Mouse (Mus musculus) lung, embryonic 16.5 days (tissue): ENCODE measurements around the gene Gpm6a. TPM values are rescaled to one million over a fixed set of nuclear protein-coding genes. Genes with fewer than 3 reads are reported as not detected.

Source experiments
- ATAC-seq: fragments of 200-750 bp; cut with Nextera tagmentation; 2 replicates; pipeline ENCODE4 v1.8.0; 2017; ENCODE audit warnings: low read depth, mild to moderate bottlenecking, moderate library complexity
- H3K27ac ChIP-seq: fragments of 300-500 bp; sonication (generic); 2 replicates; pipeline ENCODE4 v1.5.1; 2014; ENCODE audit warnings: mild to moderate bottlenecking, control low read depth, low read length
- H3K27me3 ChIP-seq: fragments of 300-500 bp; sonication (generic); 2 replicates; pipeline ENCODE4 v1.6.1; 2014; ENCODE audit warnings: low read depth, low read length, mixed read lengths; ENCODE audit not compliant: control insufficient read depth, insufficient read depth
- H3K36me3 ChIP-seq: fragments of 300-500 bp; sonication (generic); 2 replicates; pipeline ENCODE4 v1.6.1; 2014; ENCODE audit warnings: low read length; ENCODE audit not compliant: control insufficient read depth, insufficient read depth
- H3K4me1 ChIP-seq: fragments of 300-500 bp; sonication (generic); replicated peaks from 2 replicates; pipeline ENCODE4 v1.6.1; 2014; ENCODE audit warnings: low read length, mixed read lengths; ENCODE audit not compliant: control insufficient read depth, insufficient read depth
- H3K4me2 ChIP-seq: fragments of 300-500 bp; sonication (generic); 2 replicates; pipeline ENCODE4 v1.6.1; 2014; ENCODE audit warnings: low read depth, low read length, control low read depth
- H3K4me3 ChIP-seq: fragments of 300-500 bp; sonication (generic); 2 replicates; pipeline ENCODE4 v1.5.1; 2014; ENCODE audit warnings: mild to moderate bottlenecking, low read length, control low read depth
- H3K9ac ChIP-seq: fragments of 300-500 bp; sonication (generic); 2 replicates; pipeline ENCODE4 v1.6.1; 2014; ENCODE audit warnings: low read length, control low read depth
- H3K9me3 ChIP-seq: fragments of 300-500 bp; sonication (generic); 2 replicates; pipeline ENCODE4 v1.6.1; 2016; ENCODE audit warnings: low read length; ENCODE audit not compliant: control insufficient read depth
- WGBS: fragments of 180-500 bp; shearing (Covaris S2); extraction: QIAGEN DNeasy Blood & Tissue Kit; methylation state at CpG from one replicate; pipeline ENCODE4 v1.1.7; 2014; 5-methylcytosine and 5-hydroxymethylcytosine counted together
- polyA plus RNA-seq: library from polyadenylated mRNA; unstranded; fragments of >200 nt; fragmentation: Nextera tagmentation; extraction: Ambion mirVana; gene quantifications from 2 replicates; pipeline ENCODE4 v1.2.1, GENCODE M21; 2015

The Gpm6a gene
- polyA plus RNA-seq, 1 experiment from 2014 or later = 15.9 TPM

DNA sequence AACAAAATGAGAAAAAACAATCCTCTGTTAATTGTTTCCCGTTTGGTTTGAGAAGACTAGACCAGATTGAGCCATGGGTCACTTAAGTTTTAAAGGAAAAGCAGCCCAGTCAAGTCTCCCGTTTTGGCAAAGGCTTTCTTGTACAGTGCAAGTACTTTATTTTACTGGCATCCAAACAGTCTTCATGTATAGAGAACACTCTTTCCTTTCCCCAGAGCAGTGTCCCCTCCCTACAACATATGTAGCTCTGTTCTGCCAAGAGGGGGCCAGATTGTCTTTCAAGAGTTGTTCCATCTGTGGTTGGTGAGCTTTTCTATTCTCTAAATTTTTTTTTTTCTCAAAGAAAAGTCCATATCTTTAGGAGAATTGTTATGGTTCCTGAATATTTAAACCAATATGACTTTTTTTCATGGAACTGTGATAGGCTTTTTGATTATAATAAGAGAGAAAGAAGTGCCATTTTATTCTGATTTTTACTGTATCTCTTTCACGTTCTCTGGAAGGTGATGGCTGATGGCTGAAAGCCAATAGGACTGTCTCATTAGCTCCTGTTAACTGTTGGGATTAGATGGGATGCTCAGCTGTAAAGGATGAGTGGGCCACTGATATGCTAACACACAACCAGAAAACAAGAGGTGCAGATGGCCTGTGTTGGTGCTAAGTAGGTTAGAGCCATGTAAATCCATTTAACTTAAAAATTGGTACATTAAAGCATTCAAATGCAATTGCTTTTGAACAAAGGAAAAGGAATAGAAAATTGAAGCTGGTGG lies 37.4 kb downstream of the Gpm6a start:
- no peak for ATAC-seq
- Histone ChIP-seq H3K9me3 (no peaks in the 10 kb centered on the region), H3K4me2 (no peak overlapping the region), H3K9ac (no peak overlapping the region), H3K4me3 (no peak overlapping the region), H3K36me3 (no peaks in the 10 kb centered on the region), H3K27me3 (no peaks in the 10 kb centered on the region), H3K4me1 (no peaks in the 10 kb centered on the region), H3K27ac (no peak overlapping the region)
- 64% methylated on average over 3 of the region's 3 CpGs for WGBS

DNA sequence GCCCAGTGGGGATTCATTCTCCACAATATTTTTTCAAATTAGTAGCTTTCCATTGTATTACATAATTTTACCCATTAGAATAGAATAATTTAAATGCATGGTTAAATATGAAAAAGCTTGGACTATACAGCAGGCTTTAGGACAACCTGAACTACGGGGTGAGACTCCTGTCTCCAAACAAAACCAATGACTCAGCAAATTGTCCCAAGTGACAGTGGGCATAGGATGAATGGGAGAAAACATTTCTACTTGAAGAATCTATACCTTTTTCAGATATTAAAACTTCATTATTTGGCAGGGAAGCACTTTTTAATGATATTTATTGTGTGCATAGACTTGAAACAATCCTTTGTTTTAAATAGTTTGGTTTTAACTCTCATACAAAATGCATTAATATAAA lies 41.0 kb downstream of the Gpm6a start:
- H3K4me1 ChIP-seq = no peaks in the 10 kb centered on the region
- H3K36me3 ChIP-seq = no peaks in the 10 kb centered on the region
- 58% methylated on average over 1 of the region's 1 CpGs for WGBS
- no peak overlapping the region for H3K4me3 ChIP-seq
- no peak for ATAC-seq
- H3K4me2 ChIP-seq = no peak overlapping the region
- H3K27me3 ChIP-seq = no peaks in the 10 kb centered on the region
- no peak overlapping the region for H3K9ac ChIP-seq
- H3K9me3 ChIP-seq = no peaks in the 10 kb centered on the region
- no peak overlapping the region for H3K27ac ChIP-seq

DNA sequence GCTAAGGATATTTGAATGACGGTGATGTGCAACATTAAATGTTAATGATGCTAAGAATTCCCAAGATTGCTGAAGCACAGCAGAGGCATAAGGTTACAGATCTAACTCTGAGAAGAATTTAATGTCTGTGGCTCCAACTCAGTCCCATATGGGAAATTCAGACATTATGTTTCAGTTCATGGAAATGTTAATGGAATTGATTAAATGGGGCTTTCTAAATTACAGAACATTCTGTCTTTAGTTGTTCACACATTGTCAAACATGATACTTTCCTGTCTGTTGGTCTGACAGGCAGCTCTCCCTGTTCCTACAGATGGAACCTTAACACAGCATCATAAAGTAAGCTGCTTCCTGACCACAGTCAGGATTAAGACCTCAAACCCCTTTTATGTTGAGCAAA lies 47.8 kb downstream of the Gpm6a start:
- no peaks in the 10 kb centered on the region for H3K36me3 ChIP-seq
- no peaks in the 10 kb centered on the region for H3K4me1 ChIP-seq
- H3K4me3 ChIP-seq = no peak overlapping the region
- no peak overlapping the region for H3K27ac ChIP-seq
- H3K4me2 ChIP-seq = no peak overlapping the region
- WGBS = 81% methylated on average over 1 of the region's 1 CpGs
- H3K27me3 ChIP-seq = no peaks in the 10 kb centered on the region
- ATAC-seq = no peak
- H3K9me3 ChIP-seq = no peaks in the 10 kb centered on the region
- H3K9ac ChIP-seq = no peak overlapping the region

DNA sequence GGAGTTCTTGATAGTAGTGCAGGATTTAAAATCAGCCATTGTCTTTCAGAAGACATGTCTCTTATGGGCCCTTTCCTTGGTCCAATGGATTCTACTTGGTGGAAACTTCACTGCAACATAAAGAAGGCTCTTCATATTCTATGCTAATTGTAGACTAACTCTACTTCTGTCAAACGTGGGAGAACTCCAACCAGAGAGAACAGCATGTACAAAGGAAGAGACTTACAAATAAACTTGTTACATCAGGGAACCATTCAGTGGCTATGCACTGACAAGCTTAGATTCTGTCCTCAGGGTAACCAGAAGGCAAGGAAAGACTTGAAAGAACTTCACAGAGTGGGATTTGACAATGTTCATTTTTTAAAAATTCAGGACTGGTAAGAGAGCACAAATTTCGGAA lies 48.3 kb downstream of the Gpm6a start:
- Histone ChIP-seq H3K4me3 (no peak overlapping the region), H3K4me1 (no peaks in the 10 kb centered on the region), H3K36me3 (no peaks in the 10 kb centered on the region), H3K27ac (no peak overlapping the region), H3K9ac (no peak overlapping the region), H3K9me3 (no peaks in the 10 kb centered on the region), H3K4me2 (no peak overlapping the region), H3K27me3 (no peaks in the 10 kb centered on the region)
- 47% methylated on average over 2 of the region's 2 CpGs for WGBS
- no peak for ATAC-seq

DNA sequence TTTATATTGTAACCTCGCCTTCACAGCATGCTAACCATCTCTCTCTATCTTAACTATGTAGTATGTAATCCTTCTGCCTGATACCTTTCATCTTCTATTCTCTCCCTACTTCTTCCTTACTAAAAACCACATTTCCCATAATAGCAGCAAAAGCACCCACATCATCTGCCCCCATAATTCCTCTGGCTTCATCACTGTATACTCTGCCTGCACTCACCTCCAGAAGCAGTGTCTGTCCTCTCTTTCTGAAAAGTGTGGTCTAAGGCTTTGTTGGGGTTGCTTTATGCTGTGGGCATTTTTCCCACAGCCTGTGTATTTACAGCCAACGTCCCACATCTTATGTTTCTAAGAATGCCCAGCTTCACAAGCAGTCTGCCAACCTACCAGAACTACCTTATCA lies 57.6 kb downstream of the Gpm6a start:
- ATAC-seq = no peak
- H3K4me2 ChIP-seq = no peak overlapping the region
- no peaks in the 10 kb centered on the region for H3K9me3 ChIP-seq
- H3K4me1 ChIP-seq = no peaks in the 10 kb centered on the region
- H3K9ac ChIP-seq = no peak overlapping the region
- no peak overlapping the region for H3K4me3 ChIP-seq
- H3K27ac ChIP-seq = no peak overlapping the region
- H3K27me3 ChIP-seq = no peaks in the 10 kb centered on the region
- H3K36me3 ChIP-seq = no peaks in the 10 kb centered on the region
- 50% methylated on average over 2 of the region's 2 CpGs for WGBS

DNA sequence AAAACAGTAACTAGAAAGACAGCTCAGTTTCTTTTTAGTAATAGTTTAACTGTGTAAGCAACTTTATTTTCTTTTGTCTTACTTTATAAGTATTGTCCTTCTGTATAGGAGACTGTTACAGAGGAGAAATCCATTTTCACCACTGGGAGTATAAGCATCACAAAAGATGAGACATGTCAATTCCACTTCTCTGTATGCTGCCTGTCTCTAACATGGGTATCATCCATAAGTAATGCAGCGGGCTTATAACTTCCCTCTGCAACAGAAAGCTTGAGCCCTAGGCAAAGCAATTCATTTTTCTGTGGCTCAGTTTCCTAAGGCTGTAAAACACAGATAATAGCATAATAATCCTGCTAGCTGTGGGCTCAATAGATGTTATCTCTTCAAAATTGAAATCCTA lies 62.4 kb downstream of the Gpm6a start:
- H3K27me3 ChIP-seq = no peaks in the 10 kb centered on the region
- no peak overlapping the region for H3K4me2 ChIP-seq
- H3K36me3 ChIP-seq = no peaks in the 10 kb centered on the region
- no peak overlapping the region for H3K27ac ChIP-seq
- 69% methylated on average over 1 of the region's 1 CpGs for WGBS
- ATAC-seq = no peak
- no peak overlapping the region for H3K9ac ChIP-seq
- no peaks in the 10 kb centered on the region for H3K9me3 ChIP-seq
- H3K4me1 ChIP-seq = no peaks in the 10 kb centered on the region
- H3K4me3 ChIP-seq = no peak overlapping the region

DNA sequence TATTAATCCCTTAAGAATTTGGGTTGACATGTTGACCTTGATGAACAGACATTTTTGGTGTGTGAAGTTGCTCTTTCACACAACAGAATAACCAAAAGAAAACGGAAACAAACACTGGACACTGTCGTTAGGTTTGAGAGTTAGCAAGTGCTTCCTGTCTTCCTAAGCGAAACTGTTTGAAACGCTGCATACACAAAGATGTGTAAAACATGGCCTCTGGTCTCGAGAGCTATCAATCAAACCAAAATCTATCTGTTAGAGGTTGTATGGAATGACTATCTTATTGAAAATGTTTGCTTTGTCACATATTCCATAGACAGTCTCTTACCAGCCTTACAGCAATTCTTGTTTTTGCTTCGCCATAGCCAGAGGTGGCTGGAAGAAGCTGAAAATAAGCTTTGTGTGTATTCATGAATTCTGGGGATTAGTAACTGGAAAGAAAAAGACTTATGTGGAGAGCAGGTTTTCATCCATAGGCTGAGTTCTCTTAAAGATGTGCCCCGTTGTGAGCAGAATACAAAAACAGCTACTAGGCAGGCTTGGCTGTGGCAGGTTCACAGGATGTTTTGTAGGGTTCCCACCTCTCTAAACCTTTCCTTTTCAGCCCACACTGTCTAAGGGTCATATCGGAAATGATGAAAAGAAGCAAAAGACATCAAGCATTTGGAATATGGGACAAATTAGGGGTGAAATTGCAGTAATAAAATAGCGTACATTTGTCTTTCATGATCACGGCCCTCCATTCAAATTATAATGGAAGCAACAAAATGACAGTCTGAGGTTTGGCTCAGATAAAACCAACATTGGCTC lies 71.4 kb downstream of the Gpm6a start:
- Histone ChIP-seq H3K9me3 (no peaks in the 10 kb centered on the region), H3K9ac (no peak overlapping the region), H3K27ac (no peak overlapping the region), H3K36me3 (no peaks in the 10 kb centered on the region), H3K4me3 (no peak overlapping the region), H3K4me2 (no peak overlapping the region), H3K4me1 (no peaks in the 10 kb centered on the region), H3K27me3 (no peaks in the 10 kb centered on the region)
- ATAC-seq = no peak
- WGBS = 58% methylated on average over 10 of the region's 10 CpGs

DNA sequence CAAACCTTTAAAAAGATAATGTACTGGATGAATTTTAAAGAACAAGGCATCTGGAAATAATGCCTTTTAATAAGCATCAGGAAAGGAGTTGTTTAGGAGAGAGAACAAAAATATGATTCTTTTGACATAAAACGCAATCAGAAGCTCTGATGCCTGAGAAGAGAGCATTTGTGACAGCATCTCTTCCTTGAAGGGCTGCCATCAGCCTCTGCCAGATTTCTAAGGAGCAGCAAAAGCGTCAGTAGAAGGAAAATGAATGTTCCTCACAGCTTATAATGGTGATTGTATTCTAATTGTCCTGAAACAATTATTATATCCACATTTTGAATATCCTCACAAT lies 72.0 kb downstream of the Gpm6a start:
- ATAC-seq = no peak
- Histone ChIP-seq H3K27ac (no peak overlapping the region), H3K4me2 (no peak overlapping the region), H3K9me3 (no peaks in the 10 kb centered on the region), H3K36me3 (no peaks in the 10 kb centered on the region), H3K4me1 (no peaks in the 10 kb centered on the region), H3K27me3 (no peaks in the 10 kb centered on the region), H3K4me3 (no peak overlapping the region), H3K9ac (no peak overlapping the region)
- 55% methylated on average over 2 of the region's 2 CpGs for WGBS

DNA sequence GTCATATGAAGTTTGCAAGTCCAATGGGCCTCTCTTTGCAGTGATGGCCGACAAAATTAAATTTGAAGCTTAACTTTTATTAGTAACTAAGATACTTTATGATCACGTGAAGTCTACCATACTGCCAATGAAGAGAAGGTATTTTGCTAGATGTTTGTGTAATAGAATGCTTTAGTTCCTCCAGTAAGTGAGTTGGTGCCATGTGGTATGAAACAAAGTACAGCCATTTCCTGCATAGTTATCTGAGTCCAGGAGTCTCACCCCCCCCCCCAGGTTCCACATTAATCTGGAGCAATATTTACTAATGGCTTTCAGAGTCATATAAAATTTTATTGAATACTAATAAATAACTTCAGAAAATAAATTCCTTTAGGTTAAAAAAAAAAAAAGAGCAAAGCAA lies 73.7 kb downstream of the Gpm6a start:
- Histone ChIP-seq H3K9me3 (no peaks in the 10 kb centered on the region), H3K4me2 (no peak overlapping the region), H3K9ac (no peak overlapping the region), H3K27me3 (no peaks in the 10 kb centered on the region), H3K27ac (no peak overlapping the region), H3K36me3 (no peaks in the 10 kb centered on the region), H3K4me3 (no peak overlapping the region), H3K4me1 (no peaks in the 10 kb centered on the region)
- ATAC-seq = no peak
- 77% methylated on average over 2 of the region's 2 CpGs for WGBS
